Mouse (Mus musculus) midbrain, postnatal 0 days (tissue): ENCODE measurements around the gene Tppp. TPM values are rescaled to one million over a fixed set of nuclear protein-coding genes. Genes with fewer than 3 reads are reported as not detected.
A peak's percentile ranks its signal among the peaks of the same experiment; 100 is the strongest.
"Not testable (repeated sequence)": the region's sequence is repeated elsewhere in the genome, so short reads cannot be mapped to it uniquely, and the experiment has no call there.

Source experiments
- ATAC-seq: fragments of 200-750 bp; cut with Nextera tagmentation; 2 replicates; pipeline ENCODE4 v1.8.0; 2017; ENCODE audit warnings: moderate number of reproducible peaks, mild to moderate bottlenecking, moderate TSS enrichment, moderate library complexity; ENCODE audit not compliant: low FRiP score
- DNase-seq: peaks from one replicate; pipeline ENCODE4 v3.0.0-alpha.2; 2015; ENCODE audit warnings: low spot score
- H3K27ac ChIP-seq: fragments of 300-500 bp; sonication (generic); 2 replicates; pipeline ENCODE4 v1.5.1; 2014; ENCODE audit warnings: low read depth, mild to moderate bottlenecking, low read length, mixed read lengths
- H3K27me3 ChIP-seq: fragments of 300-500 bp; sonication (generic); 2 replicates; pipeline ENCODE4 v1.6.1; 2014; ENCODE audit warnings: low read length, control low read depth, mixed read lengths; ENCODE audit not compliant: insufficient read depth
- H3K36me3 ChIP-seq: fragments of 300-500 bp; sonication (generic); 2 replicates; pipeline ENCODE4 v1.6.1; 2014; ENCODE audit warnings: low read length, control low read depth, mixed read lengths; ENCODE audit not compliant: insufficient read depth
- H3K4me1 ChIP-seq: fragments of 300-500 bp; sonication (generic); 2 replicates; pipeline ENCODE4 v1.6.1; 2014; ENCODE audit warnings: mild to moderate bottlenecking, control low read depth, antibody characterized with exemption, low read length, mixed read lengths; ENCODE audit not compliant: insufficient read depth
- H3K4me2 ChIP-seq: fragments of 300-500 bp; sonication (generic); 2 replicates; pipeline ENCODE4 v1.6.1; 2014; ENCODE audit warnings: low read depth, mild to moderate bottlenecking, low read length, mixed read lengths; ENCODE audit not compliant: poor library complexity, severe bottlenecking
- H3K4me3 ChIP-seq: fragments of 300-500 bp; sonication (generic); 2 replicates; pipeline ENCODE4 v1.5.1; 2014; ENCODE audit warnings: low read depth, mild to moderate bottlenecking, low read length, moderate library complexity
- H3K9ac ChIP-seq: fragments of 300-500 bp; sonication (generic); replicated peaks from 2 replicates; pipeline ENCODE4 v1.6.1; 2014; ENCODE audit warnings: mild to moderate bottlenecking, low read length, moderate library complexity, mixed read lengths; ENCODE audit not compliant: poor library complexity, severe bottlenecking
- H3K9me3 ChIP-seq: fragments of 300-500 bp; sonication (generic); 2 replicates; pipeline ENCODE4 v1.6.1; 2016; ENCODE audit warnings: low read length, control low read depth
- CTCF ChIP-seq: IDR thresholded peaks from 2 replicates; pipeline ENCODE4 v1.5.1; 2016; ENCODE audit warnings: antibody characterized with exemption, mild to moderate bottlenecking
- WGBS: fragments of 180-500 bp; shearing (Covaris S2); extraction: QIAGEN DNeasy Blood & Tissue Kit; methylation state at CpG from one replicate; pipeline ENCODE4 v1.1.7; 2014; 5-methylcytosine and 5-hydroxymethylcytosine counted together
- polyA plus RNA-seq: library from polyadenylated mRNA; unstranded; fragments of >200 nt; fragmentation: Nextera tagmentation; extraction: Ambion mirVana; gene quantifications from 2 replicates; pipeline ENCODE4 v1.2.1, GENCODE M21; 2015
- total RNA-seq: library from RNA; depleted of rRNA; stranded (reverse); fragments of >200 nt; gene quantifications from 2 replicates; pipeline ENCODE4 v1.2.3, GENCODE M21; 2014

Tppp gene
- total and polyA plus RNA-seq, 2 experiments from 2014 or later: 8.3 to 35.9 TPM

- ATAC-seq: no peak
- Histone ChIP-seq H3K9me3 (no peaks in the 10 kb centered on the region), H3K9ac (no peak overlapping the region), H3K4me3 (no peak overlapping the region), H3K27me3 (no peaks in the 10 kb centered on the region), H3K4me2 (no peak overlapping the region), H3K27ac (no peak overlapping the region), H3K36me3 (no peaks in the 10 kb centered on the region), H3K4me1 (no peaks in the 10 kb centered on the region)
- DNase-seq: no peak
- TF ChIP-seq CTCF: no peak
Measured at GRCm38 (mm10) chr13:74000519-74000918, 8.7 kb upstream of the Tppp start.

GRCm38 (mm10) chr13:74000961-74001360, 8.2 kb upstream of the Tppp start:
- Histone ChIP-seq H3K4me1 (no peaks in the 10 kb centered on the region), H3K9ac (no peak overlapping the region), H3K27me3 (no peaks in the 10 kb centered on the region), H3K36me3 (no peaks in the 10 kb centered on the region), H3K4me2 (no peak overlapping the region), H3K9me3 (no peaks in the 10 kb centered on the region), H3K27ac (no peak overlapping the region), H3K4me3 (no peak overlapping the region)
- DNase-seq (no peak), ATAC-seq (no peak)
- 77% methylated on average over 6 of the region's 6 CpGs for WGBS
- TF ChIP-seq CTCF: no peak

- Histone ChIP-seq H3K36me3 (no peaks in the 10 kb centered on the region), H3K9me3 (no peaks in the 10 kb centered on the region), H3K4me2 (no peak overlapping the region), H3K27ac (no peak overlapping the region), H3K9ac (no peak overlapping the region), H3K4me3 (no peak overlapping the region), H3K4me1 (no peaks in the 10 kb centered on the region), H3K27me3 (no peaks in the 10 kb centered on the region)
- TF ChIP-seq CTCF: no peak
- no peak for DNase-seq
- ATAC-seq: no peak
- 83% methylated on average over 4 of the region's 4 CpGs for WGBS
Measured at GRCm38 (mm10) chr13:74001492-74001891, 7.7 kb upstream of the Tppp start.

- not testable (repeated sequence) for H3K4me1 ChIP-seq, H3K36me3 ChIP-seq, H3K9me3 ChIP-seq, H3K27ac ChIP-seq, ATAC-seq, H3K4me2 ChIP-seq, DNase-seq, H3K27me3 ChIP-seq, H3K9ac ChIP-seq, H3K4me3 ChIP-seq
- WGBS: 93% methylated on average over 4 of the region's 4 CpGs
Measured at GRCm38 (mm10) chr13:74006881-74007280, 2.3 kb upstream of the Tppp start.

GRCm38 (mm10) chr13:74008216-74008615, 991 bp upstream of the Tppp start:
- not testable (repeated sequence) for H3K27ac ChIP-seq

GRCm38 (mm10) chr13:74009791-74010614, 796 bp downstream of the Tppp start:
- Histone ChIP-seq H3K27ac (peak overlapping the region; percentile 89), H3K36me3 (no peaks in the 10 kb centered on the region), H3K9ac (peak overlapping the region; percentile 83), H3K4me3 (peak overlapping the region; percentile 67), H3K9me3 (no peaks in the 10 kb centered on the region), H3K4me2 (peak overlapping the region; percentile 73), H3K4me1 (peaks cover 9% of the 10 kb centered on the region; the same call in 1 of the 2 replicates), H3K27me3 (no peaks in the 10 kb centered on the region)
- DNase-seq (peak; percentile 86), ATAC-seq (peak; percentile 70)
- no peak for TF ChIP-seq CTCF
- WGBS: under 1% methylated on average over 55 of the region's 55 CpGs

More at GRCm38 (mm10) chr13:74008216-74008615, 991 bp upstream of the Tppp start:
- H3K27me3 ChIP-seq, H3K9me3 ChIP-seq, H3K9ac ChIP-seq, DNase-seq, H3K4me1 ChIP-seq, H3K36me3 ChIP-seq, ATAC-seq: not testable (repeated sequence)
- Histone ChIP-seq H3K4me2 (peak overlapping the region; percentile 73), H3K4me3 (peak overlapping the region; percentile 67; the same call in 1 of the 2 replicates)
- 74% methylated on average over 2 of the region's 2 CpGs for WGBS
